Mouse (Mus musculus) urinary bladder, postnatal 4 days (tissue): Measurements from ENCODE around the gene Klhl26.

Source experiments
- DNase-seq, 2 experiments: peaks; one replicate each; pipeline ENCODE4 v3.0.0; 2021 to 2022; ENCODE audit warnings: low spot score in 2 of 2

The Klhl26 gene

DNA sequence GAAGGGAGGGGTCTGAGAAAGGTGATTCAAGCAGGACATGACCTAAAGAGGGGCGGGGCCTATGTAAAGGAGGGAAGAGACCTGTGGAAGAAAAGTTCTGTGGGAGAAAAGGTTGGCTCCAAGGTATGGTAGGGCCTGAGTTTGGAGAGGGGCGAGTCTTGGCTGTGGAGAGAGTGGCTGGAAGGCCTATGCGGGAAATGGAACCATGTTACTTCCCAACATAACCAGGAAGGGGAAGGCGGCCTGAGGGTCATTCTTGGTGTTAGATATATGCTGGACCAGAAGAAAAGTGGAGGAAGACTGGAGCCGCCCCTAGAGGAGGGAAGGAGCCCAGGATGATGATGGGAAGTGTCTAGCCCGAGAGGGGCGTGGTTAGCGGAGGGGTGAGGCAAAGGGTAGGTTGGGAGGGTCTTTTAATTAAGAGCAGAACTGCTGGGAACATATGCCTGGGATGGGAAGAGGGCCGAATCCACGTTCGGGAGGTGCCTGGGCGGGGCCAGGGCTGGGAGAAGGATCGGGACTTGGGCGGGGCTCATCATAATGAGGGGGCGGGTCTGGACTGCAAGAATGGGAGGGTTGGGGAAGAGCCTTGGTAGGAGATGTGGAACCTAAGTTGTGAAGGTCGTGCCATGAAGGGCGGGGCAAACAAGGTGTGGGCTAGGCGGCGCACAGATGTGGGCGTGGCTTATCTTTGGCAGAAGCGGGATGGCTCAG lies 658 bp upstream of the Klhl26 start:
- DNase-seq, result no peak

DNA sequence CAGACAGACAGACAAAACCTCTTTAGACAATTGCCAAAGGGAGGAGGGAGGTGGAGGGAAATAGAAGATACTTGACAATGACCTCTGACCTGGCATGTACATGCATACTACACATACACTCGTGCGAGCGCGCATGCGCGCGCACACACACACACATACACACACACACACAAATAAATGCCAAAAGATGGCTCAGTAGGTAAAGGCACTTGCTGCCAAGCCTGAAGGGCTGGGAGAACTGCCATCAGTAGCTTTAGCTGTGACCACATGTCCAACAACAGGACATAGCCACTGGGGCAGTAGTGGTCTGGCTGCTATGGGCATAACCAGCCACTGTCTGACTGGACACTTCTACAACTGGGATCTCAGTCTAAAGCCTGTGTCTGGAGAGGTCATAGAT lies 4.9 kb downstream of the Klhl26 start:
- DNase-seq, result no peak

- DNase-seq, result no peak
Measured at GRCm38 (mm10) chr8:70469938-70470337, 6.8 kb downstream of the Klhl26 start.

- DNase-seq, result no peak
Measured at GRCm38 (mm10) chr8:70469295-70469916, 7.4 kb downstream of the Klhl26 start.

- no peak for DNase-seq
Measured at GRCm38 (mm10) chr8:70468733-70469132, 8.0 kb downstream of the Klhl26 start.

DNA sequence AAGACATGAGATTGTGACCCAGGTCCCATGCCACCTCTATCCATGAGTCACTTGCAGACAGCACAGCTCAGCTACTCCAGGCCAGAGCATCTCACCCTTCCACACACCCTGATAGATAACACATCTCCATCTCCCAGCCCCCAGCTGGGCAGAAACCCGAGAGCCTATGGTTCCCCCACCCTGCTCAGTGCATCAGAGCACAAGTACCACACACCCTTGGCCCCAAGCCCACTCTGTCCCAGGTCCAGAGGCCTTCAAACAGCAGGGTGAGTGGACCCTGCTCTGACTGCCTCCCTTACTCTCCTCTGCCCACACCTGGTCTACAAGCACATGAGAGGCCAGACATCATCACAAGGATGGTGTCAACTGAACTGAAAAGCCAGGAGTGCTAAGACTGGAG lies 8.9 kb downstream of the Klhl26 start:
- DNase-seq, result no peak

- no peak for DNase-seq
Measured at GRCm38 (mm10) chr8:70467229-70467725, 9.5 kb downstream of the Klhl26 start.

DNA sequence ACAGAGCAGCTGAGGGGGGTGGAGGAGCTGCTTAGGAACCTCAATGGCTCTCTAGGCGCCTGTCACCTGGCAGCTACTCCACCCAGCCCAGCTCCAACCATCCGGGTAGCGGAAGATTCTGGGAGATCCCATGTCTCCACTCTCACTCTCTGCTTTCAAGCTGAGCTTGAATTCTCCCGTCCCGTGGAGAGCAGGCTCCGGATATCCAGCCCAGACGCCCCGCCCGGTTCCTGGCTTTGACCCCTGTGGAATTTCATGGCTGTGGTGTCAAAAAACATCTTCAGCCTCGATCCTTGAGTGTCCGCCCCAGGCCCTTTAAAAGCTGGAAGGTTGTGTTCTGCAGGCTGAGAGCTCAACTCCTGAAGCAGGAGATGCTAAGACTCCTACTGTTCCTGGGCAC lies 10.0 kb downstream of the Klhl26 start:
- DNase-seq, result no peak

DNA sequence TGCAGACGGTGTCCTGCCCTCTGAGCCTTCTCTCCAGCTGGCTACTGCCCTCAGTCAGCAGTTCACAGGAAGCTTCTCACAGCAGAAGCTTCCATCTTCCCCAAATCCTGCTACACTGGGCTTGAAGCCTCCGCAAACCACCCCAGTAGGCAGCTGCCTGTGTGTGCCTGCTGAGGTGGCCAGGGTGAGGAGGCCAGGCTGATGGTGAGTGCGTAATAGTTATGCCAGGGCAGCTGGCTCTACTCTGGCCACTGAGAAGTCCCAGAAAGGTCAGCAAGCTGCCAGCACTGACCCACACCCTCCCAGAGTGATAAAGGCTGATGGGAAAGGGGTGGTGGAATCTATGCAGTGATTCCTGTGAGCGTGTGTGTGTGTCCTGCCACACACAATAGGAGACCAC lies 10.5 kb downstream of the Klhl26 start:
- DNase-seq, result no peak

DNA sequence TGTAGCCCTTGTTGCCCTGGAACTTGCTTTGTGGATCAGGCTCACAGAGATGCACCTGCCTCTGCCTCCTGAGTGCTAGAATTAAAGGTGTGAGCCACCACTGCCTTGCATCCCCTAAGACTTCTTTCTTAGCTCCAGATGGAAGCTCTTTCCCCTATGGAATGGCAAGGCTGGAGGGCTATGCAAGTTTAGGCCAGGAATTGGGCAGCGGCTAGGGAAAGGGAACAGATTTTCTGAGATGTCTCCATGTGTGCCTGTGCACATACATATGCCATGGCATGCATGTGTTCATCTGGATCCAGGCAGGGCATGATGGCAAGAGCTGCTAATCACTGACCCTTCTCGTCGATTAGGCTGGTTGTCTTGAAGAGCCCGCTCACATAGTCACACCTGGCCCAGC lies 11.1 kb downstream of the Klhl26 start:
- DNase-seq, result no peak

DNA sequence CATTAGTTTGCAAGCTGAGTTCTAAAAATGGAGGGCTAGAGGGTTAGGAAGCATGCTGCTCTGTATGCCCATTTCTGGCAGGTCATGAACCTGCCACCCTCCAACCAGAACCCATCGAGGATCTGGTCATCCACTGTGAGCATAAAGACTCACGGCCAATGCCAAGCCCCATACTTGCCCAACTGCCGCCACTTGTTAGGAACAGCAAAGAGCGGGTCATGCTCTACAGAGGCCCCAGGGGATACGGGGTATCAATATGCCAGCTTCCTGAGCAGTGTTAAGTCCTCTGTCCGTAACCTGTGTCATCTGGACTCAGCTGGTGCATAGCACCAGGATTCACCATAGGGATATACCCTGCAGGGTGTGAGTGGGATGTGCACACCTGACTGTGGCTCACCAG lies 12.6 kb downstream of the Klhl26 start:
- no peak for DNase-seq

- DNase-seq, result no peak
Measured at GRCm38 (mm10) chr8:70463306-70463705, 13.5 kb downstream of the Klhl26 start.

DNA sequence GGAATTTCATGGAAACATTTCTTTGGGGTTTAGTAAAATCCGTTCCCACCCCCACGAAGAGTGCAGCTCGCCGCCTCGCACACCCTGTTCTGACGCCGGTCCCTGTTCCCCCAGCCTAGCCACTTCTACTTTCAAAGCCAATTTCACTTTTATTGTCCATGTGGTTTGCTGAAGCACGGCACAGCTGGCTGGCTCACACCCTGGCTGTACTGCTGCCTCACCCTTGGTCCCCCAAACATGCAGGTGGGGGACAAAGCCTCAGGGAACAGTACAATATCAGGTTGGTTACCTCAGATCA lies 14.3 kb downstream of the Klhl26 start:
- DNase-seq, result no peak

GRCm38 (mm10) chr8:70461765-70462515 lies 14.8 kb downstream of the Klhl26 start:
- no peak for DNase-seq

DNA sequence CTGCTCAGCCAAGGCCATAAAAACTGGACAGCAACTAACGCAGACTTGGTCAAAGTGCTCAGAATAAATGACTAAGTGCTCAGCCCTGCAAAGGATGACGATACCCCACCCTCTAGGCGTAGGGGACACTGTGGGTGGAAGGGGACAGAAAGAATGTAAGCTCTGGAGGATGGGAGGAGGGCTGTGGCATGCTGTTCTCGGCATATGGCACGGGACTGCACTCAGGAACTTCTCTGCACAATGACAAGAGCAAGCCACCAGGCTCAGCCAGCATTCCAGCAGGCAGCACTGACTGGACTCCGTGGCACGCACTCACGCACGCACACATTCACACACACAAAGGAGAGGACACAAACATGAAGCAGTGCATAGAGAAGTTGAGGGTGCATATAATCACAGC lies 16.2 kb downstream of the Klhl26 start:
- no peak for DNase-seq

DNA sequence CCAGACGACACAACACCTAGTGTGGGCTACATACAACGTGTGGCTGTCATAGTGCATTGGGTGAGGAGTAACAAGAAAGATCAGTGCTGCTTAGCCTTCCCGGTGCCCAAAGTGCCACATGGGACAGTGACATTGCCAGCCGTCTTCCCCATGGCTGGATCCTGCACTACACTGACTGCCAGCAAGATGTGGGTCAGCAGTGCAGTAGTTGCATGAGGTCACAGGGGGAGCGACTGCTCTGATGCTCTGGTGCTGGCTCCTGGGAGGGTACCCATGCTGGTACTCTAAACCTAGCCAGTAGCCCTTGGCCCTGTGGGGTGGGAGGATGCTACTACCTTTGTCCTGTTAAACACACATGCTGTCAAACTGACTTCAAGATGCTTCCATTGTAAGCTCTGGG lies 16.6 kb downstream of the Klhl26 start:
- no peak for DNase-seq

GRCm38 (mm10) chr8:70459636-70460035 lies 17.1 kb downstream of the Klhl26 start:
- DNase-seq, result no peak

DNA sequence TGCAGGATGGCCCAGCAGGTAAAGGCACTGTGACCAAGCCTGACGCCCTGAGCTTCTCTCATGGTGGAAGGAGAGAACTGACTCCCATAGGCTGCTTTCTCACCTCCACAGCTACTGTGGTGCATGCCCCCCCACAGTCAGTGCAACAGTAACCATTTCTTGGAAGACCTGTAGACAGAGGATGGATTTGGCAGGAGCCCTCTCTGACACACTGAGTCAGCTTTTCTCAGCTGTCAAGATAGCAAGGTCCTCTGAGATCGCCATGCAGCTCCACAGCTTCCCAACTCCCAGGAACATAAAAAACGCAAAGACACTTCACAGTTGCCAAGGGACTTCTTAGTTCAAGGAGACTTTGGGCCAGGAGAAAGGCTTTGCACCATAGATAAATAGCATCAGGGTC lies 18.3 kb downstream of the Klhl26 start:
- DNase-seq, result no peak

GRCm38 (mm10) chr8:70457882-70458281 lies 18.9 kb downstream of the Klhl26 start:
- DNase-seq, result no peak

GRCm38 (mm10) chr8:70456996-70457395 lies 19.8 kb downstream of the Klhl26 start:
- no peak for DNase-seq

DNA sequence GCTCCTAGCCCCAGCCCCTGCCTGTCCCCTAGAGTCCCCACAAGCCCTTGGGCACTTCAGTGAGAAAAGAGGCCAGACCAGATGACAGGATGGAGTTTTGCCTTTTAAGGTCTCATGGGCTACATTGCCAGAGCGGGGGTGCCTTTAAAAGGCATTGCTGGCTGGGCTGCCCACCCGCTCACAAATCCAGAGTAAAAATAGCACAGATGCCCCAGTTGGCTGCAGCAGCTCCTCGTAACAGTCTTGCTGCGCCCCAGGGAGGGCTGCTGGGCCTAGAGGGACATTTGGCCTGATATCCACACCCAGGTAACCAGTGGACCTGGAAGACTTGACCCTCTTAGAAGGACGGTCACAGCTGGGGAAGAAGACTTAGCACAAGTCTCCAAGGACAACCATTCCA lies 22.9 kb downstream of the Klhl26 start:
- no peak for DNase-seq

DNA sequence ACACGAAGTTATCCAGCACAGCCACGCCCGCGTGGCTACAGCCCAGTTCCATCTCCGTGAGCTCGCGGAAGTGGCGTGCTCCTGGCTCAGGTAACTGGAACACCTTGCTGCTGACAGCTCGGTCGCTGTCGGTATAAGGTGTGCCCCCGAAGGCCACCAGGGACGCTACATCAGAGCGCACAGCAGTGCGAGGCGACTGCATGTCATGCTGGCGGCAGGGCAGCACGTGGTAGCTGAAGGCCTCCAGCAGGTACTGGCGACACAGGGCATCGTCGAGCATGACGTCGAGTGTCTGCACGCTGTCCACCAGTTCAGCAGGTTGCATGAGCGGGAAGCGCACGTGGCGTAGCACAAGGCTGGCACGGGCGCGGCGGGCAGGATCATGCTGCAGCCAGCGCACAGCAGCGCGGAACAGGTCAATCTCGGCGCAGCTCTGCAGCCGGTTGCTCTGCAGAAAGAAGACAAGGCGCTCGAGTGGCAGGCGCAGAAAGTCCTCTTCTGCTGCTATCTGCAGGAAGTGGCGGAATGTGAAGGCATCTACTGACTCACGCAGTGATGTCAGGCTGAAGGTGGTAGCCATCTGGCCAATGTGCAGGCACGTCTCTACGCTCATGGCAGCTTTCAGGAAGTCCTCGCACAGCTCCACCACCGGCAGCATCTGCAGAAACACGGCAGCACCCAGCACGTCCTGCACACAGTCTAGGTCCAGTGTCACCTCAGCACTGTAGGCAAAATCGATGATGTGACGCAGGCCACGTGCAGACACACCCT lies 24.4 kb downstream of the Klhl26 start:
- DNase-seq, result no peak
